Mouse (Mus musculus) intestine, postnatal 0 days (tissue): ENCODE results near the gene Plce1. TPM values are rescaled to one million over a fixed set of nuclear protein-coding genes. Genes with fewer than 3 reads are reported as not detected.
A peak's percentile ranks its signal among the peaks of the same experiment; 100 is the strongest.

Source experiments
- ATAC-seq: fragments of 200-750 bp; cut with Nextera tagmentation; 2 replicates; pipeline ENCODE4 v1.8.0; 2017; ENCODE audit warnings: mild to moderate bottlenecking, moderate TSS enrichment, moderate library complexity
- H3K27ac ChIP-seq: fragments of 300-500 bp; sonication (generic); 2 replicates; pipeline ENCODE4 v1.5.1; 2014; ENCODE audit warnings: mild to moderate bottlenecking, low read depth, low read length, moderate library complexity
- H3K27me3 ChIP-seq: fragments of 300-500 bp; sonication (generic); replicated peaks from 2 replicates; pipeline ENCODE4 v1.6.1; 2014; ENCODE audit warnings: low read length, mixed read lengths; ENCODE audit not compliant: control insufficient read depth, insufficient read depth
- H3K36me3 ChIP-seq: fragments of 300-500 bp; sonication (generic); 2 replicates; pipeline ENCODE4 v1.6.1; 2014; ENCODE audit warnings: mild to moderate bottlenecking, moderate library complexity; ENCODE audit not compliant: control insufficient read depth, insufficient read depth
- H3K4me1 ChIP-seq: fragments of 300-500 bp; sonication (generic); replicated peaks from 2 replicates; pipeline ENCODE4 v1.6.1; 2014; ENCODE audit warnings: antibody characterized with exemption, low read length, mixed read lengths; ENCODE audit not compliant: control insufficient read depth, insufficient read depth
- H3K4me2 ChIP-seq: fragments of 300-500 bp; sonication (generic); replicated peaks from 2 replicates; pipeline ENCODE4 v1.6.1; 2014; ENCODE audit warnings: low read depth, mild to moderate bottlenecking, moderate library complexity
- H3K4me3 ChIP-seq: fragments of 300-500 bp; sonication (generic); 2 replicates; pipeline ENCODE4 v1.5.1; 2014; ENCODE audit warnings: low read depth, low read length
- H3K9ac ChIP-seq: fragments of 300-500 bp; sonication (generic); 2 replicates; pipeline ENCODE4 v1.6.1; 2014; ENCODE audit warnings: mild to moderate bottlenecking, low read depth, low read length
- H3K9me3 ChIP-seq: fragments of 300-500 bp; sonication (generic); 2 replicates; pipeline ENCODE4 v1.6.1; 2016; ENCODE audit warnings: mixed run types; ENCODE audit not compliant: control insufficient read depth
- CTCF ChIP-seq: sonication (generic); IDR thresholded peaks from 2 replicates; pipeline ENCODE4 v1.5.1; 2016; ENCODE audit warnings: low read depth, mild to moderate bottlenecking, control low read depth, antibody characterized with exemption, moderate library complexity
- WGBS: fragments of 180-500 bp; shearing (Covaris S2); extraction: QIAGEN DNeasy Blood & Tissue Kit; methylation state at CpG from one replicate; pipeline ENCODE4 v1.1.7; 2014; 5-methylcytosine and 5-hydroxymethylcytosine counted together
- polyA plus RNA-seq: library from polyadenylated mRNA; unstranded; fragments of >200 nt; fragmentation: Nextera tagmentation; extraction: Ambion mirVana; gene quantifications from 2 replicates; pipeline ENCODE4 v1.2.1, GENCODE M21; 2015

Plce1 gene
- polyA plus RNA-seq, 1 experiment from 2014 or later: 2.9 TPM

DNA sequence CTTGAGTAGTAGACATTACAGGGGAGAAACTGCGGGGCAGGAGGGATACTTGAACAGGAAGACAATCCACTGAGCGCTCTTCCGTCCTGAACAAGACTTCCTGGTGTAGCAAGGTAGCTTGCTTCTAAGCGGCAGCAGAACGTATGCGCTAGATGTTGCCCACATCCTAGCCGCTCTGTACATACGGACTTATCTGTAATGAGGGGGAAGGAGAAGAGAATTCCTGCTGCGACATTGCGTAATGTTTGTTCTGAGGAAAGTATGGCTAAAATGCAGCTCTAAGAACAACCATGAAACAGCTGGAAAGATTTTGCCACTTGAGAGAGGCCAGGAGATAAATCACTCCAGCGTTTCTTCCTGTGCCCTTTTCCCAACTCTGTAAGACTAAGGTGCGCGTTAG is 177.1 kb downstream of the Plce1 start:
- ATAC-seq: 0 out of 2 replicates have a peak, but pooled peaks have one; percentile 53
- H3K4me2 ChIP-seq: peak overlapping the region; percentile 51

DNA sequence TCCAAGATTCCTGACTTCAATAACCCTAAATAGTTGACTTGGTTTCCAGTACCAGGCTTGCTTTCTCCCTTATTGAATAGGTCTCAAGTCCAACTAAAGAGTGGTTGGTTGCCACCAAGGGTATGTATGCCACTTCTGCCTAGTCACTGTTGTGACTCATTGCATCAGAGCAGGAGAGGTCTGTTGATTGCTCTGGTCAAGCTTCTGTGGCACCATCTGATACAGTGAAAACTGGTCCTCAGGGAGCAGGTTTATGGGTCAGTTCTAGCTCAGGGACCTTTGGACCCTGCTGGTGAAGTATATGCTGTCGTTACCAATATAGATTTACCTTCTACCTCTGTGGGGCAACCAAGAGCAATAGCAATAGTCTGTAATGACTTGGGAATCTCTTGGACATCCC is 184.5 kb downstream of the Plce1 start:
- 44% methylated on average over 1 of the region's 1 CpGs for WGBS
- Histone ChIP-seq H3K9me3 (no peaks in the 10 kb centered on the region), H3K4me1 (no peaks in the 10 kb centered on the region), H3K4me2 (no peak overlapping the region), H3K36me3 (no peaks in the 10 kb centered on the region), H3K9ac (no peak overlapping the region), H3K27me3 (no peaks in the 10 kb centered on the region), H3K27ac (no peak overlapping the region), H3K4me3 (no peak overlapping the region)
- TF ChIP-seq CTCF: peak; percentile 53
- peak; percentile 92 for ATAC-seq

More for the DNA sequence above, 177.1 kb downstream of the Plce1 start:
- no peak for TF ChIP-seq CTCF
- Histone ChIP-seq H3K4me1 (0 out of 2 replicates have a peak, but pooled peaks cover 4% of the 10 kb centered on the region), H3K27me3 (no peaks in the 10 kb centered on the region), H3K9me3 (0 out of 2 replicates have a peak, but pooled peaks cover 2% of the 10 kb centered on the region), H3K36me3 (no peaks in the 10 kb centered on the region), H3K27ac (peak overlapping the region; percentile 50), H3K4me3 (no peak overlapping the region), H3K9ac (no peak overlapping the region)
- 25% methylated on average over 13 of the region's 13 CpGs for WGBS

DNA sequence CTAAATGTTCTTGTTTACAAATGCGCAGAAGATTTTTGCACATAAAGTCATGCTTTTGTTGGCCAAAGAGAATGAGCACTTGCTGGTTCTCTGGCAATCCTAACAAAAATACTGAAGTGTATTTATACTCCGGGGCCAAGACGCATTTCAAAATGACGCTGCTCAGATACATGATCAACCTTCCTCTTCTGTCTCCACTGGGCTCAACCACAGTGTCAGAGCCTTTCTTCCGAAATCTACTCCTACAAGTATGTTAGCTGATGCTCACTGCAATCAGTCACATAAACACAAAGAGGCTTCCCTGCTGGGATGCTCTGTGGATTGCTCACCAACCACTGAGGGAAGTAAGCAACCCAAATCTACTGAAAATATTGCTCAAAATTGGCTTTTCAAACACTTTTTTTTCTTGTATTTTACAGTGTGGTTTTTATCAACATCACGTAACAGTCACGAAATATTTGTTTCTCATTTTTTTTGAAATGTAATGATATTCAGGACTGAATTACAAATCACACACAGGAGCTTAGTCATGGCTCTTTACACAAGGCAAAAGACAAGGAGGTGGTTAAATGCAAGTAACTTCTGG is 191.2 kb downstream of the Plce1 start:
- H3K4me3 ChIP-seq: no peak overlapping the region
- 70% methylated on average over 7 of the region's 7 CpGs for WGBS
- H3K9me3 ChIP-seq: no peaks in the 10 kb centered on the region
- no peak for ATAC-seq
- H3K27me3 ChIP-seq: no peaks in the 10 kb centered on the region
- no peaks in the 10 kb centered on the region for H3K4me1 ChIP-seq
- H3K27ac ChIP-seq: no peak overlapping the region
- TF ChIP-seq CTCF: no peak
- no peak overlapping the region for H3K4me2 ChIP-seq
- no peak overlapping the region for H3K9ac ChIP-seq
- H3K36me3 ChIP-seq: no peaks in the 10 kb centered on the region

DNA sequence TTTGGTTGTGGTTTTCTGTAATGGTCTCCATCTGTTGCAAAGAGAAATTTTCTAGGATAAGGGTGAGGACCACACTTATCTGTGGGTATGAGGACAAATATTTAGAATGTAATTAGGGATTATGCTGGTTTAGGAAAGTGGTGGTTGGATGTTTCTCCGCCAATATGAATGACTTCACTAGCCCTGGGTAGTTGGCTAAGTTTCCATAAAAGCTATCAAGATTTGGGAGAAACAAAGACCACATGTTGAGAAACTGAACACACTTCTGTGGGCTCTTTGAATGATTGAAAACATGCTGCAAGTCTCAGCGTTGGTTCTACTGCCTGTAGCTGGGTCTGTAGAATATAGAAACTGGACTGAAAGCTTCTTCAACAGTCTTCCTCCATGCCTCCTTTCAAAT is 193.0 kb downstream of the Plce1 start:
- Histone ChIP-seq H3K9me3 (no peaks in the 10 kb centered on the region), H3K4me3 (no peak overlapping the region), H3K27ac (no peak overlapping the region), H3K36me3 (no peaks in the 10 kb centered on the region), H3K9ac (no peak overlapping the region), H3K4me2 (no peak overlapping the region), H3K27me3 (no peaks in the 10 kb centered on the region), H3K4me1 (no peaks in the 10 kb centered on the region)
- 56% methylated on average over 2 of the region's 2 CpGs for WGBS
- no peak for TF ChIP-seq CTCF
- no peak for ATAC-seq

- H3K36me3 ChIP-seq: no peaks in the 10 kb centered on the region
- no peak for ATAC-seq
- H3K4me1 ChIP-seq: no peaks in the 10 kb centered on the region
- no peaks in the 10 kb centered on the region for H3K27me3 ChIP-seq
- 73% methylated on average over 5 of the region's 5 CpGs for WGBS
- H3K27ac ChIP-seq: no peak overlapping the region
- no peak overlapping the region for H3K9ac ChIP-seq
- TF ChIP-seq CTCF: no peak
- no peak overlapping the region for H3K4me2 ChIP-seq
- no peak overlapping the region for H3K4me3 ChIP-seq
- H3K9me3 ChIP-seq: no peaks in the 10 kb centered on the region
Measured at GRCm38 (mm10) chr19:38678655-38679054, 197.7 kb downstream of the Plce1 start.

GRCm38 (mm10) chr19:38679520-38679919 is 198.6 kb downstream of the Plce1 start:
- WGBS: 91% methylated on average over 4 of the region's 4 CpGs
- no peak for ATAC-seq
- Histone ChIP-seq H3K36me3 (no peaks in the 10 kb centered on the region), H3K4me3 (no peak overlapping the region), H3K27me3 (no peaks in the 10 kb centered on the region), H3K4me1 (no peaks in the 10 kb centered on the region), H3K27ac (no peak overlapping the region), H3K9ac (no peak overlapping the region), H3K4me2 (no peak overlapping the region), H3K9me3 (no peaks in the 10 kb centered on the region)
- no peak for TF ChIP-seq CTCF
